Mouse (Mus musculus) cerebellum, adult 9-11 months (tissue): ENCODE data around the gene Tmem170b.

Source experiments
- DNase-seq: peaks from one replicate; pipeline ENCODE4 v3.0.0; 2022

Tmem170b gene

DNA sequence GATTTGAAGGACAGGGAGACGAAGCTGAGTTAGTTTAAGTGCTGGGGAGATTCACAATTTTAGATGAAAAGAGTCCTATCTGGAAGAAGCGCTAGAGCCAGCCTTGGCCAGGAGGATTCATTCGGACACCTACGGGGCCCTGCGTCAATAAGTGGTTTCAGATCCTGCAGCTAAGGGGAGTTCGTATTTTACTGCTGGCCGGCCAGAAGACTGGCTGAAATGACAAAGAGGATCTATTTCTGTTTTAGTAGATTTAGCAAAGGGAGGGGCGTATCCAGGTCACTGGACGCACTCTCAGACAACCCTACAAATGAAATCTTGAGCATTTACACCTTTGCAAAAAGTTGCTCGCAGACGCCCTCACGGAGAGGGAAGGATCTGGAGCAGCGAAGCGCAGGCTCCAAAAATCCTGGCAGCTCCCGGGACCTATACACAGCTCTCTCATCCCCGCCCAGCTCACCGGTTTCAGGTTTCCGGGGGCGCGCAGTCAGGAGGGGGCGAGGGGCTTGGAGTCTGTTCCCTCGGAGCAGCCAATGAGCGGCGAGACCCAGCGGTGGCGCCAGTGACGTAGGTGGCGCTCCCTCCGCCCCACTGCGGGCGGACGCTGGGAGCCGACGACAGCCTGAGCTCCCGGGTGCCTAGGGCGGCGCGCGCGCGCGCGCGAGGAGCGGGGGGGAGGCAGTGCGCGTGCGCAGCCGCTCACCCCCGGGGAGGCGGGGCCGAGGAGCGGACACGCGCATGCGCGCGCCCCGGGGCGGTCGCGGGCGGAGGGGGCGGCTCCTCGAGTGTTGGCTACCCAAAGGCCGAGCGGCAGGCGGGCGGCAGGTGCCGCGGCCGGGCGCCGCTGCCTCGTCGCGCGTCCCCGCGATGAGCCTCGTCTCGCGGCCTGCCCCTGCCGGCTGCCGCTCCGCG is at the start of gene Tmem170b:
Tmem170b (plus strand) TSS at position 809 of the 912 bp plus-strand sequence.
- DNase-seq: peak; percentile 99

DNA sequence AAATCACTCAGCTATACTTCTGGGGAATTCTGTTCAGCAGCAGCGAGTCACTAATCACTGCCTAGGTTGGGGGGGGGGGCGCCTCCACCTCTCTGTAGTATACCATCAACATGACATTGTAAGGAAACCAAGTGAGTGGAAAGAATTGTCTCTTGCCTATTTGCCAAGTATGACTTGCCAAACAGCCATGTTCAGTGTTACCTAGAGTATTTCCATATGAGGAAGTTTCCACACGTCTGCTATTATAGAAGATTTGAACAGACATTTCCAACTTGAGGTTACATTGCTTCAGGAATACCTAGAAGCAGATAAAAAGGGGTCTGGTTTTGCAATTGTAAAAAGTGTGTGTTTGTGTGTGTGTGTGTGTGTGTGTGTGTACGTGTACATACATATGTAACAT is 44.7 kb upstream of the Tmem170b start:
- DNase-seq: no peak

DNA sequence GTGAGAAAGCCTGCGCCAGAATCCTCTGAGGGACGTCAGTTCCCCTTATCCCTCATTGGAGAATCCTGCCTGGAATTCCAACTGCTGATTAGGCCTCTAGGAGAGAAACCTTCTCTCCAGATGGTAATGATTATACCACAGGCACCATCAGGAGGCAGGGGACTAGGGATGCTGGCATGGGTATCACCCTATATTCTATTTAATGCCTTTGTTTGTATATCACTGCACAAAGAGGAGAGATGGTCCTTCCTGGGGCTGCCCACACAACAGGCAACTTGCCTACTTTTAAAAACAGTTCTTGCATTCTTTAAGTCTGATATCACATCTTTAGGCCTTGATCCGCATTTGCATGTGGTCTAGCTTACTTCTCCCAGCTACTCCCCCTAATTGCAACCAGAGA is 37.3 kb upstream of the Tmem170b start:
- no peak for DNase-seq

DNA sequence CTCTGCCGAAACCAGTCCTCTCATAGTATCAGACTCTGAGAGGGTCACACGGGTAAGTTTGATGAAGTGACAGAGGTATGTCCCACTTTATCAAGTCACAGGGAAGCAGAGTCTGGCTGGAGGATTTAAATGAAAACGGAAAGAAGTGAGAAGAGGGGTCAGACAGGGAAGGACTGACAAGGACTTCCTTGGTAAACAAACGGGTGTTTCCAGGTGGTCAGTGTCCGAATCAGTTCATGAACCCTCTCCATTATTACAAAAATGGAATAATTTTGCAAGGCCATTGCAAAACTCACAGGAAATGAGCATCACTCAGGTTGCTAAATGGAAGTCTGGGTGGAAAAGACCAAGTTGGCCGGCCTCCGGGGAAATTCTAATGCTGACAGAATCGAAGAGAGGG is 36.8 kb upstream of the Tmem170b start:
- no peak for DNase-seq

DNA sequence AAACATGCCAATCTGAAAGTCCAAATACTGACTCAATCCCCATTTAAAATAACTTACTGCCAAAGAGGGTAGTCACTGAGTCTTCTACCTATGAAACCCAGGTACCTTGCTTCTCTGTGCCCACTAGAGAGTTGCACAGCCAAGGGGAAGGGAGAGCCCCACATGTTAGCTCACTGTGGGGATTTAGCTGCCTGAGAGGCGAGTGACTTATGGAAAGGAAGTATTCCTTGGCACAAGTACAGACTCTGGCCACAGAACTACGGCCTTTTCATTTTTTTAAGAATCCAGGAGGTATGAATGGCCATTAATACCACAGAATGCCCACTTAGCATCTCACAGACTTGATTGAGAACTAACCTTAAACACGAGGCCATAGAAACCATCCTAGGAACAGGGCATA is 35.9 kb upstream of the Tmem170b start:
- DNase-seq: no peak

DNA sequence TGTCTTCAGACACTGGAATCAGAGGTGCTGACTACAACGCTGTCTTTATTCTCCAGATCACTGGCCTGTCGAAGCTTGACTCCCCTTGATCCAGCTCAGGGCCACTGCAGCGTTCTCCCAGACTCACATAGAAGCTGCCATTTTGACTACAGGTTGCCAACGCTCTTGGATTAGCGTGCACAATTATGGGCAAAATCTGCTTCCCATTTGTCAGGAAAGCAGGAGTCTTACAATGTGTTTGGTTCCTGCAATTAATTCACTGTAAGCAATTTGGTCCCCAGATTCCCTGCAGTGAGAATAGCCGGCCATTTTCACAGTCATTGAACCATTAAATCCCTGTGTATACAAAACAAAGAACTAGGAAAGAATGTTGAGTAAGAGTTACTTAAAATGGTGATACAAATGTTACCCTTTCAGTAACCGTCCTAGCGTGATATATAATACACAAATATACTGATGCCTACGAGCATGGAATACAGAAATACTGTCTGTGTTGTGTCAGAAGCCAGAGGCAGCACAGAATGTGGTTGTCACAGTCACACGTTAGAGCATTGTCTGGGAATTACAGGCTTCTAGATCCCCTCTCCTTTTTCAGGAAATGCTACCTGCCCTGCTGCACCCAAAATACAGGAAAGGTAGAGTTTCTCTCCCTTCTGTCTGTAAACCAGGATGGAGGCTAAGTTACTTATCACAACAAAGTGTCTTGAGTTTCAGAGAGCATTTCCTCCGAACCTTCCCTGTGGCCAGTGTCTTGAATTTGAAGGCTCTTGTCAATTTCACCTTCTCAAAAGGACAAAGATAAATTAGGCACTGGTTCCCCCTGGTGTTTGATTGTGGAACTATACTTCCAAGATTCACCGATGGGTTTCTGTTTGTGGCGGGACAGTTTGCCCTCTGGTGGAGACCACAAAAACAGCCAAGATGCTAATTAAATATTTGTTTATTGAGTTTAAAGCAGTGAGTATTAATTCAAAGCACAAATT is 34.0 kb upstream of the Tmem170b start:
- DNase-seq: peak; percentile 76

DNA sequence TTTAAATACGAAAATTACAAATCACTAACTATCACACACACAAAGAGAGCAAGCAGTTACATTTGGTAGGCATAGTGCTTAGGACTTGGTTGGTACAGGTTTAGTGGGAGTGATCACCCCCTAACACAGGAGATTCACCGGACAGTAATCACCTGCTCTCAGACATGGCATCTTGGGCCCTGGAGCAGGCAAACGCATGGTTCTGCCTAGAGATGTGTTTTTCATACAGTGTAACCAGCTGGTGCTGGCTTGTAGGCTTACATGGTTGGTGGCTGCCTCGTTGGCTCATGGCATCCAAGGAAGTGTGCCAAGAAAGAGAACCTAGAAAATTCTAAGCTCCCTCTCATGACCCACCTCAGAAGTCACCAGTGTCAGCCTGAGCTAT is 33.4 kb upstream of the Tmem170b start:
- DNase-seq: no peak

DNA sequence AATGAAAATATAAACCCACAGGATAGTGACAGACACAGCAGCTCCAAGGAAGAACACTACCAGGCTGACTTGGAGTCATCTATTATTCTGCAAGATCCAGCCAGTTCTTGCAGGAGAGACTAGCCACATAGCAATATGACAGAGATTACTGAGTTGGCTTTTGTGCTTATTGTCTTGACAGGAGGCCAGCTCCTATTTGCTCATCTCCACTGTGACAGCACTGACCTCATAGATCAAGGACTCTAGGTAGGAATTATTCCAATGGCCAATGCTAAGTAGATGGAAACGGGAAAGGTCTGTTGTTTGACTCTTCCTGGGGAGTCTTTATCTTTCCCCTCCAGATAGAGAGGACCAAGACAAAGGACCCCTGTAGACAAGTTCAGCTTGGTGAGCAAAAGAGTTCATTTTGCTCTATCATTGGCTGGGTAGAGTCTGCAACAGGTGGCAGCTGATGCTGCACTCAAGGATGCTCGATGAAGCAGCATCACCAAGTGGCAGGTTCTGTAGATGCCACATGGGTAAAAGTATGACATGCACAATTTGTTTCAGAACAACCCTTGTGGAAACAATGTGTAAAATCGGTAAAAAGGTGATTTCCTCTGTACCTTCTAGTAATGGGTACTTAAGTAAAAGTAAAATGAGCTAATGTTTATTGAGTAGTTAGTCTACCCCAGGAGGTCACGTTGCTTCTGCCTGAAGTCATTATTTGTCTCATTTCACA is 32.4 kb upstream of the Tmem170b start:
- no peak for DNase-seq

DNA sequence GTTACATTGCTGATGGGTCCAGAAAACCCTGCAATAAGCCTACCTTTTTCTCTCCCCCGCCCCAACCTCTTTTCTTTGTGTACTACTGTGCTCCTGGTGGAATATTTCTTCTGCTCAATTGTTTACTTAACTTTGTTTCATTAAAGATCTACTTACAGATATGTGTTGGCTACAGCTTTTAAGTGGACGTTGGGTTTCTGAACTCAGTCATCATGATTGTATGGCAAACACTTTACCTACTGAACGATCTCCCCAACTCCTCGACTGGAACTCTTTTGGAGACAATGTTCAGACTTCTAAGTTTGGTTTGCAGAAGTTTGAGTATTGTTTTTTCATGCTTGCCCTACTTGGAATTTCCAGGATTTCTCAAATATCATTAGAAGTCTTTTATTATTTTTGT is 24.6 kb upstream of the Tmem170b start:
- DNase-seq: no peak

DNA sequence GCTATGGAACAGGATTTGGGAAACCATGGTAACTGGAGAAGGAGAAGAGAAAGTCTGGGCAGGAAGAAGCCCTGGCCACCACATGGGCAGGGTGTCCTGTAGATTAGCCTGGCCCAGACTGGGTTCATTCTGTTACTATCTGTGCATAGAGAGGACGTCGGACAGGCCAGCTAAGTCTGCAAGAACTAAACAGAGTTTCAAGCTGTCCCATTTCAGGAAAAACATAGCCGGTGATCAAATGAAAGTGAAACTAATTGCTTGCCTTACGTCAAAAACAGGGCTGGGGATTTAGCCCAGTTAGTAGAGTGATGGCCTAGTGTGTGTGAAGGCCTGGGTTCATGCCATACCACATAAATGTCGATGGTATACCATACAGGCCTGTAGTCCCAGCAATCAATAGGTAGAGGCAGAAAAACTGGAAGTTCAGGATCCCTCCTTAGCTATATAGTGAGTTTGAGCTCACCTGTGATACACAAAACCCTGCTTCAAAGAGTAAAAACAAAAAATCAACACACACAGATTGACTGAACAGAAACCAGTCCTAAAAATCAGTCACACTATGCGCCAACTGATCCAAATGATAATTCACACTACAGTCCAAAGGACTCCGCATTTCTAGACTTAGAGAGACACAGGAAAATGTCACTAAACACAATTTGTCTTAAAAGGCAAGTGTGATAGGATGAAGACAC is 21.9 kb upstream of the Tmem170b start:
- no peak for DNase-seq

DNA sequence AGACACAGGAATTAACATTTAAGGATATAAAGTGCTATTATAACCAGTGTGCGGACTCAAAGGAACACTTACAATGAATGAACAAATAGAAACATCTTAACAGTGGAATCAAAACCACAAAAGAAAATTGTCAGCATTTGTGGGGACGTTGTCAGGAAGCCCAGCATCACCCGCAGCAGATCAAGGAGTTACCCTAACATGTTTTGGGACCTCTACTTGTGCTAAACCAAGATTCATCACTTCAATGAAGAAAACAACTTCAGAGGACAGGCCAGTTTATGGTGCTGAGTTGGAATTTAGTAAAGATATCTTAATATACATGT is 21.4 kb upstream of the Tmem170b start:
- DNase-seq: no peak

DNA sequence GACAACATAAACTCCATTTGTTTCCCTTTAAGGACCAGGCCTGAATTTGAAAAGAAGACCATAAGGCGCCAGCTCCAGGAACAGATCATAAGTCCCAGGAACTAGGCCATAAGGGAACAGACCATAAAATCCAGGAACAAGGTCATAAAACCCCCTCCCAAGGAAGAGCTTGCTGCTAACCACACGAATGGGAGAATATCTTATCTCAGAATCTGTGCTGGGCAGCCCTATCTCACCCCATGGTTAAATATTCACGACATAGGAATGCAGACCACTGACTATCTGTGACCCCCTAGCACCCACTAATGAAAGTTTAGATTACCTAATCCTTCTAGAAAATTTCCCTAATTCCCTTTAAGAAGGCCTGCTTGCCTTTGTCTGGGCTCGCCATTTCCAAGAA is 20.8 kb upstream of the Tmem170b start:
- no peak for DNase-seq

DNA sequence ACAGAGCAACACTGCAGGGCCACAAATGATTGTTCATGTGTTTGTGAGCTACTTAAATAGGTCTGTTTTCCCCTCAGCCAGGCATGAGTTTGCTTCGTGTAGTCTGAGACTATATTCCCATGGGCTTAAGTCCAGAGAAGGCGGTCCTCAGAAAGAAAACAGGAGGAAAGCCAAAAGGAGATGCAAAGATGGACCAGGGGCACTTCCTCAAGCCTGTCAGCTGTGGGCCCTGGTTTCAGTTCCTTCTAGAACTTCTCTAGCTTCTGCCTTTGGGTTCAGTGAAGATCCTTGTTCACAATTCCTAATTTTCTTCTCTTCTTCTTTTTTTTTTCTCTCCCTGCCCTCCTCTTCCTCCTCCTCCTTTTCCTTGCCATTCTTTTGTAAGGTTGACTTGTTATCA is 9.0 kb upstream of the Tmem170b start:
- DNase-seq: no peak

DNA sequence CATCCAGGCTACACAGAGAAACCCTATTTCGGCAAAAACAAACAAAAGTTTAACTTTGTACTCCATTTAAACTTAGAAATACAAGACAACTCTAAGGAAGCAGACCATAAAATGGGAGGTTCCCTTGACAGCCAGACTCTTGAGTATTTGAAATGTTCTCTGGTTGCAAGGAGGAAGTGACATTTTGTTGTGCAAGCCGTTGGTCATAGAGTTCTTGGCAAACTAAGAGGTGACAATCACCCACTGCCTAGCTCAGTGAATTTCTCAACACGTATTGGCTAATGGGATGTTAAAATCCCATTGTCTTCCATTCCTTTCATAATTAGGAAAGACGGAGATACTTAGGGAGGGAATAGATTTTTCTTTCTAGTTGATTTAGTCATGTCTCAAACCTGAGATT is 5.7 kb upstream of the Tmem170b start:
- no peak for DNase-seq

DNA sequence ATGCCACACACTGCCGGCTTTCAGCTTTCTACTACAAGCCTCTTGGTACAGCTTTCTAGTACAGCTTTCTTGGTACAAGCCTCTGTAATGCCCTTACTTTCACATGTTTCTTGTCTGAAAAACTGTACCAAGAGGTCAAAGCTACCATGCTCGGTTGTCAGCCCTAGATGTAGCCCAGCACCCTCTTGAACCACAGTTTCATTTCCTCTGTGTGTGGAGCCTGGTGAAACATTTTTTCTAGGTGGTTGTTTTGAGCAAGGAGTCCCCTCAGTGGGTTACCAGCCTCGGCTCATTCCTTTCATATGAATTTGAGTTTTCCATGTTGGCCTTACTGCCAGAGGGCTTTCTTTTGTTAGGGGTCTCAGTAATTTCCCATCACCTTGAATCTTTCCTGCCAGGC is 4.7 kb upstream of the Tmem170b start:
- no peak for DNase-seq

DNA sequence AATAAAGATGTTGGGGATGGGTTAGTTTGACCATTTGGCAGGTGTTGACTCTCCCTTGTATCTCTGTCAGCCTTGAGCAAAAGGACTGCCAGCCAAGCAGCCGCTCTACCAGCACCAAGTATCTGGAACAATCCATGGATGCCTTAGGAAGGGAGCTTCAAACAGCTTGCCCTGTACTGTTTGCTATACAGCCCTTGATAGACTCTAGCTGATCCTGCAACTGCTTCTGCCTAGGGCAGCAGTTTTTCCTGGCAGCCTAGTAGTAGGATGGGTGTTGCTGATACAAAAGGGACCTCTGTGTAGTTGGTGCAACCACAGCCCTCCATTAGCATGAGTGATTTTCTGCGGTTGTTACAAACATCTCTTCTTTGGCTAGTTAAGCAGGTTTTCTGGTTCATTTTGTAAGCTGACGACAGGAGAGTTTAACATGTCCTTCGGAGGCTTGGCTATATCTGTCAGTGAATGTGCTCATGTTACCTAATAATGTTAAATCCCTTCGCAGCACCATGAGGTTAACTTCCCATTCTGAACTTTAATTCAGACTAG is 1.7 kb upstream of the Tmem170b start:
- peak; percentile 22 for DNase-seq

DNA sequence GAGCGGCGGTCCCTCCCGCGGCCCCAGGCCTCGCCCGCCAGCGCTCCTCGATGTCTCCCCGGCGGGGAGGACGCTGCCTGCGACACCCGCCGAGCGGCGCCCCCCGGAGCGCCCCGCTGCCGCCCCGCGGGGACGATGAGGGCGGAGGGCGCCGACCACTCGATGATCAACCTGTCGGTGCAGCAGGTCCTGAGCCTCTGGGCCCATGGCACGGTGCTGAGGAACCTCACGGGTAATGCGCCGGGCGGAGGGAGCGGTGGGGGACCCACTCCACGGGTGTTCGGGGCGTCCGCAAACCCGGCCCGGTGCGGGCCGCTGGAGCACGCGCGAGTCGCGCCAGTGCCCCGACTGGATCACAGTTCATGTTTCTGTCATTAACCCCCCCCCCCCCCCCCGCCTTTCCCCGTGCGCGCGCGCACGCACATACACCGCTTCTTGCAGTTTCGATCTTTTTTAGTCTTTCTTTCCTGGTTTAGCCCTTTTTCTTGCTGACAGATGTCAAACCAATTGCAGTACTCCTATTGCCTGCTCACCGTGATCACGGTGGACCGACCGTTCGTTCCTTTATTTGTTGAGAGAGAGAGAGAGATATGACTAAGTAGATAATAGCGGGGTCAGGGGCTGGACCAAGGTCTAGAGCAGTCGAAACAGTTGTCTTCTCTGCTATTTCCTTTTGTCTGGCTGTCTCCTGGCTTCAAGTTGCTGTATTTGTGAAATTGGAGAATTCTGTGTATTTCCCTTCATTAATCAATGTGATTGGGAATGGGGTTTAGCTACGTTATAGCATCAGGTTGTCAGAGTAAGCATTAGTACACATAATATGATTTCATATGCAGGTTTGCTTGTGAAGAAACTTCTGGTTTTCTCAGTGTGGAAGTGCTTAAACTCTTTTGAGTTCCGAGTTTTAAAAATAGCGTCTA is 634 bp downstream of the Tmem170b start:
- peak; percentile 87 for DNase-seq

DNA sequence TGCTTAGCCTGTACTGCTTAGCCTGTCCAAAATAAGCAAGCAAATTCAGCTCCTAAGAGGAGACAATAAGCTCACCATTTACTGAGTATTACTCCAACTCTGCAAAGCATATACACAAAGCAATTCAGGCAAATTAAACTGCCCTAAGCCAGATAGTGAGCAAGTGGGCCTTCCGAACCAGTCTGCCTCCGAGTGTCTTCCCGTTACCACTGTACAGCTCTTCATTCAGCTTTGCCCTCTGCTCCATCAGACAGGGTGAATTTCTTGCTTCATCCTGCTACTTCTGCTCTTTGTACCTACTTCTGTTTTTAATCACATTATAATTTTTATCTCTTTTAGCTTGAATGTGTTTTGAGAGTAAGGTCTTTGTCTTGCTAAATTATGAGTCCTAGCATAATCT is 1.9 kb downstream of the Tmem170b start:
- DNase-seq: no peak

DNA sequence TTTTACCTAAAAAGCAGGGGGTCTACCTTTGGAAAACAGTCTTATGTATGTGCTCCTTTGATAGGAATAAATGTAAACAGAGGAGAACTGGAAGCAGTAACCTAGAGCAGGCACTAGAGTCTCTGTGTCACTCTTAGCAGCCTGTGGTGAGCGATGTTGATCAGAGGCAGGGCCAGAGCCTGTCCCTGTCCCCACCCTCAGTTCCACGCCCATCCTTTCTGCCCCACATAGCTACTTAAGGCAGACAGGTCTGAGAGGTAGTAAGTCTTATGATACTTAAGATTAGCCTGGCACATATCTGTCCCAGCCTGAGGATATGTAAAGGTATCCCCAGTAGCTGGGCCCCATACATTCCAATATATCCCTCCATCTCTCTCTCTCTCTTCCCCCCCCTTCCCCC is 2.9 kb downstream of the Tmem170b start:
- no peak for DNase-seq

DNA sequence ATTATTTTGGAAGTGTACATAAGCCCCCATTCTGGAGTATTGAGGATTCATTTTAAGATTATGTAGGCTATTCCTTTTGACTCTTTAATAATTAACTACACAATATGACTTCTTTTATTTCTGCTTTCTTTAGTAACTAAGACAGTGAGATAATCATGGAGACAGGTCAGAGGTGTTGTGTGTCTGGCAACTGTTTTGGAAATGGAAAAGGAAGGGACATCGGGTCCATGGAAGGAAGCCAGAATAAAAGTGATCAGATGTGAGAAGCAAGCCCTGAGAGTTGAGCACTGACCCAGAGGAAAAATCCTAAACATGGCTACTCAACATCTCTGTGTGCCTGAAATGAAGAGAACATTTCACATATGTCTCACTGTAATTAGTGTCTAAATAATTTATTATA is 5.3 kb downstream of the Tmem170b start:
- no peak for DNase-seq

DNA sequence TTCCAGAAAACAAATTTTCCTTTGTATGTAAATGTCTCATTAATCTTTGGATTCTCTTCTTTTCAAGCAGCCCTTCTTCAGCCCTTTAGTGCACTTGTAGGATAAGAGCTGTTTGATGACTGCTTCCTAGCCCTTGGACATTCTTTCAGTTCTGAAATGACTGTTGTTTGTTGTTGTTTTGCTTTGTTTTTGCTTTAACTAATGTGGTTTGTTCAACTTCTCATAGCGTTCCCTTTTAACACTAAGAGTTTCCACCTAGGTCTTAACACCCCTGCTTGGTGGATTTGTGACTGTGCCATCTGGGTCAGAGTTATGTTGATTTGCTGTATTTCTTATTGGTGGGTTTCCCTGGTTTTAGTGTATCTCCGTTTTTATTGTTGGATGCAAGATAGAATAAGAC is 8.8 kb downstream of the Tmem170b start:
- no peak for DNase-seq
